Mouse (Mus musculus) neural tube, embryonic 11.5 days (tissue): Measurements from ENCODE around the gene Tmed2. TPM values are rescaled to one million over a fixed set of nuclear protein-coding genes. Genes with fewer than 3 reads are reported as not detected.

Source experiments
- polyA plus RNA-seq: library from polyadenylated mRNA; unstranded; fragments of >200 nt; fragmentation: Nextera tagmentation; extraction: Ambion mirVana; gene quantifications from 2 replicates; pipeline ENCODE4 v1.2.1, GENCODE M21; 2014

Gene Tmed2
- polyA plus RNA-seq, 1 experiment from 2014 or later = 480 TPM

Other genes starting within 250 kb of the Tmed2 start
- 16.5 and 17.3 TPM in 2 replicates for gene Mphosph9, start 212.7 kb upstream of the Tmed2 start, polyA plus RNA-seq
- gene 2810006K23Rik, start 212.6 kb upstream of the Tmed2 start, polyA plus RNA-seq = 21.7 and 23.0 TPM in 2 replicates
- 431 and 462 TPM in 2 replicates for gene Cdk2ap1, start 177.6 kb upstream of the Tmed2 start, polyA plus RNA-seq
- gene Sbno1, start 114.7 kb upstream of the Tmed2 start, polyA plus RNA-seq = 87.0 and 88.2 TPM in 2 replicates
- 115 and 121 TPM in 2 replicates for gene Kmt5a, start 100.8 kb upstream of the Tmed2 start, polyA plus RNA-seq
- gene Rilpl2, start 62.3 kb upstream of the Tmed2 start, polyA plus RNA-seq = 19.0 and 20.9 TPM in 2 replicates
- gene Snrnp35, start 57.6 kb upstream of the Tmed2 start, polyA plus RNA-seq = 14.7 TPM in 2 replicates
- gene Rilpl1, start 9.3 kb upstream of the Tmed2 start, polyA plus RNA-seq = 21.3 and 23.2 TPM in 2 replicates
- 14.6 and 18.4 TPM in 2 replicates for gene Ddx55, start 12.2 kb downstream of the Tmed2 start, polyA plus RNA-seq
- gene Eif2b1, start 38.4 kb downstream of the Tmed2 start, polyA plus RNA-seq = 81.0 and 94.5 TPM in 2 replicates
- 73.3 and 83.0 TPM in 2 replicates for gene Gtf2h3, start 38.4 kb downstream of the Tmed2 start, polyA plus RNA-seq
- 50.4 and 51.0 TPM in 2 replicates for gene Atp6v0a2, start 87.9 kb downstream of the Tmed2 start, polyA plus RNA-seq
- gene Dnah10, start 184.4 kb downstream of the Tmed2 start, polyA plus RNA-seq = 0.03 and 0.05 TPM in 2 replicates